Mouse (Mus musculus) MEL (cell line): ENCODE measurements around the gene Olfr90. TPM values are rescaled to one million over a fixed set of nuclear protein-coding genes. Genes with fewer than 3 reads are reported as not detected.

Source experiments
- DNase-seq: peaks from one replicate; pipeline ENCODE4 v3.0.0; 2011; ENCODE audit warnings: low read depth, low spot score
- H3K27ac ChIP-seq: 2 replicates; pipeline ENCODE4 v1.5.1; 2012; ENCODE audit warnings: low read depth, mild to moderate bottlenecking, control low read depth, low read length, moderate library complexity; ENCODE audit not compliant: control insufficient read depth
- H3K27me3 ChIP-seq, 2 experiments: fragments of 150-350 bp in 1 of 2; sonication (generic) in 1 of 2; 2 replicates each; pipeline ENCODE4 v1.6.1; 2012; ENCODE audit warnings: low read length in 2 of 2, mild to moderate bottlenecking in 2 of 2, improper control_type of control experiment in 1 of 2, moderate library complexity in 1 of 2; ENCODE audit not compliant: insufficient read depth in 2 of 2, control insufficient read depth in 1 of 2
- H3K36me3 ChIP-seq, 2 experiments: 2 replicates each; pipeline ENCODE4 v1.6.1; 2012 to 2014; ENCODE audit warnings: low read length in 2 of 2, improper control_type of control experiment in 1 of 2, inconsistent platforms in 1 of 2, mild to moderate bottlenecking in 1 of 2; ENCODE audit not compliant: insufficient read depth in 2 of 2, control insufficient read depth in 1 of 2
- H3K4me1 ChIP-seq, 2 experiments: fragments of 150-350 bp in 1 of 2; sonication (generic) in 1 of 2; 2 replicates each; pipeline ENCODE4 v1.6.1; 2012; ENCODE audit warnings: low read length in 2 of 2, improper control_type of control experiment in 1 of 2, mild to moderate bottlenecking in 1 of 2; ENCODE audit not compliant: insufficient read depth in 2 of 2, control insufficient read depth in 1 of 2
- H3K4me3 ChIP-seq, 2 experiments: fragments of 150-350 bp in 1 of 2; sonication (generic) in 1 of 2; 2 replicates each; pipeline ENCODE4 v1.5.1; 2012; ENCODE audit warnings: low read depth in 2 of 2, low read length in 2 of 2, mild to moderate bottlenecking in 2 of 2, moderate library complexity in 2 of 2, control low read depth in 1 of 2, improper control_type of control experiment in 1 of 2; ENCODE audit not compliant: control insufficient read depth in 1 of 2, insufficient read depth in 1 of 2
- H3K79me2 ChIP-seq: 2 replicates; pipeline ENCODE4 v1.6.1; 2012; ENCODE audit warnings: mild to moderate bottlenecking, low read length, moderate library complexity; ENCODE audit not compliant: control insufficient read depth, poor library complexity, insufficient read depth
- H3K9ac ChIP-seq: 2 replicates; pipeline ENCODE4 v1.6.1; 2012; ENCODE audit warnings: low read depth, mild to moderate bottlenecking, control low read depth, low read length, moderate library complexity; ENCODE audit not compliant: control insufficient read depth, poor library complexity, severe bottlenecking
- H3K9me3 ChIP-seq: fragments of 150-350 bp; sonication (generic); replicated peaks from 2 replicates; pipeline ENCODE4 v1.6.1; 2012; ENCODE audit warnings: mild to moderate bottlenecking, low read length, improper control_type of control experiment, moderate library complexity; ENCODE audit not compliant: insufficient read depth
- BHLHE40 ChIP-seq: IDR thresholded peaks from 2 replicates; pipeline ENCODE4 v1.6.1; 2012; ENCODE audit warnings: low read depth, mild to moderate bottlenecking, inconsistent platforms, low read length, improper control_type of control experiment, borderline replicate concordance
- CHD1 ChIP-seq: IDR thresholded peaks from 2 replicates; pipeline ENCODE4 v1.6.1; 2012; ENCODE audit warnings: low read depth, mild to moderate bottlenecking, inconsistent platforms, low read length, improper control_type of control experiment
- ELF1 ChIP-seq: IDR thresholded peaks from 2 replicates; pipeline ENCODE4 v1.6.1; 2014; ENCODE audit warnings: low read depth, mild to moderate bottlenecking, inconsistent platforms, low read length, improper control_type of control experiment, moderate library complexity
- EP300 ChIP-seq, 2 experiments: IDR thresholded peaks; 2 replicates each; pipeline ENCODE4 v1.6.1; 2011; ENCODE audit warnings: improper control_type of control experiment in 2 of 2, low read length in 2 of 2, low read depth in 1 of 2, mild to moderate bottlenecking in 1 of 2
- JUND ChIP-seq: IDR thresholded peaks from 2 replicates; pipeline ENCODE4 v1.6.1; 2011; ENCODE audit warnings: low read depth, mild to moderate bottlenecking, improper control_type of control experiment, low read length
- MAZ ChIP-seq: IDR thresholded peaks from 2 replicates; pipeline ENCODE4 v1.6.1; 2012; ENCODE audit warnings: low read depth, mild to moderate bottlenecking, inconsistent platforms, low read length, improper control_type of control experiment
- MEF2A ChIP-seq: IDR thresholded peaks from 2 replicates; pipeline ENCODE4 v1.6.1; 2014; ENCODE audit warnings: low read depth, mild to moderate bottlenecking, inconsistent platforms, low read length, improper control_type of control experiment; ENCODE audit not compliant: poor library complexity, insufficient replicate concordance, severe bottlenecking; ENCODE audit errors: extremely low read depth
- MXI1 ChIP-seq: IDR thresholded peaks from 2 replicates; pipeline ENCODE4 v1.6.1; 2011; ENCODE audit warnings: mild to moderate bottlenecking, low read depth, low read length, improper control_type of control experiment
- MYC ChIP-seq: IDR thresholded peaks from 2 replicates; pipeline ENCODE4 v1.6.1; 2011; ENCODE audit warnings: low read depth, mild to moderate bottlenecking, low read length, improper control_type of control experiment, moderate library complexity
- NELFE ChIP-seq: IDR thresholded peaks from 2 replicates; pipeline ENCODE4 v1.6.1; 2011; ENCODE audit warnings: low read depth, low read length, improper control_type of control experiment
- NRF1 ChIP-seq: IDR thresholded peaks from 2 replicates; pipeline ENCODE4 v1.6.1; 2014; ENCODE audit warnings: low read depth, mild to moderate bottlenecking, inconsistent platforms, low read length, improper control_type of control experiment, moderate library complexity; ENCODE audit not compliant: poor library complexity, insufficient read depth, severe bottlenecking
- POLR2AphosphoS5 ChIP-seq: IDR thresholded peaks from 2 replicates; pipeline ENCODE4 v1.6.1; 2012; ENCODE audit warnings: low read depth, borderline replicate concordance, mild to moderate bottlenecking, inconsistent platforms, low read length, moderate library complexity, mixed read lengths
- RAD21 ChIP-seq: IDR thresholded peaks from 2 replicates; pipeline ENCODE4 v1.6.1; 2011; ENCODE audit warnings: mild to moderate bottlenecking, low read depth, low read length, improper control_type of control experiment
- RCOR1 ChIP-seq: IDR thresholded peaks from 2 replicates; pipeline ENCODE4 v1.6.1; 2012; ENCODE audit warnings: low read depth, mild to moderate bottlenecking, inconsistent platforms, low read length, improper control_type of control experiment
- SIN3A ChIP-seq: IDR thresholded peaks from 2 replicates; pipeline ENCODE4 v1.6.1; 2012; ENCODE audit warnings: low read length, improper control_type of control experiment, inconsistent platforms
- TAL1 ChIP-seq: IDR thresholded peaks from 2 replicates; pipeline ENCODE4 v1.6.1; 2012; ENCODE audit warnings: mild to moderate bottlenecking, inconsistent platforms, low read length, moderate library complexity, mixed read lengths
- TBP ChIP-seq: IDR thresholded peaks from 2 replicates; pipeline ENCODE4 v1.8.0; 2011; ENCODE audit warnings: low read depth, low read length, improper control_type of control experiment
- TCF12 ChIP-seq: IDR thresholded peaks from 2 replicates; pipeline ENCODE4 v1.6.1; 2014; ENCODE audit warnings: low read depth, mild to moderate bottlenecking, inconsistent platforms, low read length, improper control_type of control experiment, moderate library complexity
- UBTF ChIP-seq: IDR thresholded peaks from 2 replicates; pipeline ENCODE4 v1.6.1; 2012; ENCODE audit warnings: low read depth, mild to moderate bottlenecking, inconsistent platforms, low read length, improper control_type of control experiment, moderate library complexity, borderline replicate concordance; ENCODE audit not compliant: insufficient read depth
- USF1 ChIP-seq: IDR thresholded peaks from 2 replicates; pipeline ENCODE4 v1.6.1; 2014; ENCODE audit warnings: low read depth, mild to moderate bottlenecking, inconsistent platforms, low read length, improper control_type of control experiment, moderate library complexity
- USF2 ChIP-seq, 2 experiments: IDR thresholded peaks; 2 replicates each; pipeline ENCODE4 v1.6.1; 2011 to 2012; ENCODE audit warnings: improper control_type of control experiment in 2 of 2, low read length in 2 of 2, borderline replicate concordance in 1 of 2, inconsistent platforms in 1 of 2, low read depth in 1 of 2, mild to moderate bottlenecking in 1 of 2; ENCODE audit not compliant: insufficient read depth in 1 of 2
- ZC3H11A ChIP-seq: IDR thresholded peaks from 2 replicates; pipeline ENCODE4 v1.6.1; 2012; ENCODE audit warnings: low read depth, mild to moderate bottlenecking, inconsistent platforms, low read length, improper control_type of control experiment
- ZMIZ1 ChIP-seq: IDR thresholded peaks from 2 replicates; pipeline ENCODE4 v1.6.1; 2012; ENCODE audit warnings: low read depth, mild to moderate bottlenecking, inconsistent platforms, low read length, improper control_type of control experiment, moderate library complexity
- polyA plus RNA-seq, 2 experiments: library from polyadenylated mRNA; stranded (reverse) in 1 of 2; unstranded in 1 of 2; fragments of >175 nt in 1 of 2; fragments of >200 nt in 1 of 2; gene quantifications; 2 replicates each; pipeline versions ENCODE4 v1.2.1 to v1.2.4; 2012; ENCODE audit warnings: low replicate concordance in 2 of 2, low read depth in 1 of 2; ENCODE audit not compliant: insufficient read length in 2 of 2, insufficient read depth in 1 of 2, missing spikeins in 1 of 2
- total RNA-seq: library from RNA; depleted of rRNA; stranded (reverse); fragments of 300-350 nt; gene quantifications from 2 replicates; pipeline ENCODE4 v1.2.3, GENCODE M21; 2012

Olfr90 gene
- total and polyA plus RNA-seq, 3 experiments: 0.08 TPM; not detected in 1

DNA sequence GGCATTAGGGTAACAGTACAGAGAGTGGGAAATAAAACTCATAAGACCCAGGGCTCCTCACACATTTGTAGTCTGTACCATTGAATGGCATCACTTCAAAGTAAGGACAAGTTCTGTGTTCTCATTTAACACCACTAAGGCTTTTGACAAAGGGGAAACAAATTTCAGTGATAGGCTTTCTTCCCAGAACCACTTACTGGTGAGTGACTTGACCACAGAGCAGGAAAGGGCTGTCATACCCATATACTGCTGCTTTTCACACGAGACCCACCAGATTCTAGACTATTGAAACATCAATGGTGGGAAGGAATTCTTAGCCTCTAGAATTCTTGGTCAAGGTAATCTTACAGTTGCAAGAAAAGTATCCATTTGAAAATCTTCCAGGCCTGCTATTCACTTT is 3.9 kb upstream of the Olfr90 start:
- Histone ChIP-seq H3K27ac (no peak overlapping the region), H3K36me3 (no peaks in the 10 kb centered on the region), H3K9ac (no peak overlapping the region), H3K79me2 (no peaks in the 10 kb centered on the region), H3K4me3 (no peak overlapping the region), H3K27me3 (no peaks in the 10 kb centered on the region), H3K9me3 (no peaks in the 10 kb centered on the region), H3K4me1 (no peaks in the 10 kb centered on the region)
- TF ChIP-seq MYC: no peak
- TF ChIP-seq POLR2AphosphoS5: no peak
- TF ChIP-seq MAZ: no peak
- TF ChIP-seq EP300 (IDR thresholded peaks at IDR 0.05; ENCODE audit: low read depth in 1 of 2, low read length in 2 of 2): no peak
- TF ChIP-seq CHD1: no peak
- no peak for TF ChIP-seq UBTF
- no peak for TF ChIP-seq BHLHE40
- no peak for TF ChIP-seq NRF1
- TF ChIP-seq ZMIZ1: no peak
- TF ChIP-seq RCOR1: no peak
- TF ChIP-seq NELFE: no peak
- DNase-seq: no peak

GRCm38 (mm10) chr17:37085545-37085944 is 2.8 kb downstream of the Olfr90 start:
- H3K4me1 ChIP-seq: no peaks in the 10 kb centered on the region
- H3K9ac ChIP-seq: no peak overlapping the region
- no peak overlapping the region for H3K27ac ChIP-seq
- no peak for DNase-seq
- H3K9me3 ChIP-seq: no peaks in the 10 kb centered on the region
- no peaks in the 10 kb centered on the region for H3K27me3 ChIP-seq
- no peaks in the 10 kb centered on the region for H3K36me3 ChIP-seq
- H3K4me3 ChIP-seq: no peak overlapping the region
- no peaks in the 10 kb centered on the region for H3K79me2 ChIP-seq
- no peak for TF ChIP-seq JUND
- TF ChIP-seq ZC3H11A: no peak
- TF ChIP-seq POLR2AphosphoS5: no peak
- TF ChIP-seq USF2 (IDR thresholded peaks at IDR 0.05; ENCODE audit: borderline replicate concordance in 1 of 2, insufficient read depth in 1 of 2, low read depth in 1 of 2, low read length in 2 of 2): no peak
- no peak for TF ChIP-seq MXI1
- no peak for TF ChIP-seq MYC
- TF ChIP-seq TAL1: no peak
- TF ChIP-seq MAZ: no peak
- TF ChIP-seq ELF1: no peak
- TF ChIP-seq RAD21: no peak
- no peak for TF ChIP-seq SIN3A
- no peak for TF ChIP-seq RCOR1
- no peak for TF ChIP-seq TCF12
- TF ChIP-seq TBP: no peak
- TF ChIP-seq MEF2A: no peak
- TF ChIP-seq USF1: no peak
- TF ChIP-seq, all 39 proteins: peak for 0
